Mouse (Mus musculus): ENCODE data around the gene Ptprn2.

Gene Ptprn2

DNA sequence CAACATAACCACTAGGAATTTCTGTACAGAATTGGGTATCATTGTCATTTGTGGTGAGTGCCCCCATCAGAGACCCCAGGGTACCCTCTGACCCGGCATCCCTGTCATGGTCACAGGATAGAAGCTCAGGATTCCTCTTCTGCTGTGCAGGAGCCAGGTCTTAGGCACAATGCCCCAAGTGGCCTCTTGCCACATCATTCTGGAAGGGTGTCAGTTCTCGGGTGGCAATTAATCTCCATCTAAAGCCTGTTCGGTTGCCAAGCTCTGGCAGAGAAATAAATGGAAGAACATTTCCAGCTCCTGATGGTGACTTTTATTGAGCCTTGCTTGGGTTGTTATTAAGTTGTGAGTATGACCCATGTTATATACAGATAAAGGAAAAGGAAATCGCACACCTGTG lies 655.4 kb downstream of the Ptprn2 start:
- no peak for DNase-seq (ENCODE audit: low spot score)

GRCm38 (mm10) chr12:117141394-117141793 lies 655.9 kb downstream of the Ptprn2 start:
- no peak for DNase-seq (ENCODE audit: low spot score)

- DNase-seq (ENCODE audit: low spot score): no peak
Measured at GRCm38 (mm10) chr12:117149176-117149575, 663.7 kb downstream of the Ptprn2 start.

- no peak for DNase-seq (ENCODE audit: low spot score)
Measured at GRCm38 (mm10) chr12:117150611-117151395, 665.3 kb downstream of the Ptprn2 start.

- DNase-seq (ENCODE audit: low spot score): no peak
Measured at GRCm38 (mm10) chr12:117151611-117152010, 666.1 kb downstream of the Ptprn2 start.

DNA sequence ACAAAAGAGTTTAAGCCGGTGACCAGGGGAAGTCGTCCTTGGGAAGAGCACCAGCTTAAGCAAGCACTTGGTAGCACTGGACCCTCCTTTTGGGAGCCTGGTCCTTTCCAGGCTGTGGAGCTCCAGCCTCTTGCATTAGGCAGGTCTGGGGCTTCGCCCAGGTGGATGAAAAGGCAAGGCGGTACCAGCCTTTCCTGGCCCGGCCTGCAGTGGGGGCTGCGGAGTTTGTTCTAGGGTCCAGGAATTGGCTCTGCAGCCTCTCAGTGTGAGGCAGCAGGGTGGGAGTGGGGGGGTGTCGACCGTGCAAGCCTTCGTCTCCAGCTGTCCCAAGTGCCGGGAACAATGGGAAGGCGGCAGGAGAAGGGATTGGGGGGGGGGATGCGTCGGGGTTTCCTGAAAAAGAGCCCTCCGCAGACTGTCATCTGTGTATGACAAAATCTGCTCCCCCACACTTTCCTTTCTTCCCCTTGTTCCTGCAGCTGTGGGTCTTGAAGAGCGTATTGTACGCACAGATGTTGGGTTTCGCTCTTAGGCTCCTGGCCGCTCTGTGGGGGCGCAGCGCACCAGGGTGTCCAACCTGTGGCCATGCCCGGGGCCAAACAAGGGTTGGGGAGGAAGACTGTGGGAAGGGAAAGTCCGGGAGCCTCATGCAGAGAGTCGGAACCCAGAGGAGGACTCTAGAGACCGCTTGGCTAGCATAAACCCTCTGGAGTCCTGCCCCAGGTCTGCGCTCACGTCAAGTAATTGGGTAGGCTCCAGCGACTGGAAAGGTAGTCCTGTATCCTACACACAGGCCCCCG lies 667.0 kb downstream of the Ptprn2 start:
- no peak for DNase-seq (ENCODE audit: low spot score)

DNA sequence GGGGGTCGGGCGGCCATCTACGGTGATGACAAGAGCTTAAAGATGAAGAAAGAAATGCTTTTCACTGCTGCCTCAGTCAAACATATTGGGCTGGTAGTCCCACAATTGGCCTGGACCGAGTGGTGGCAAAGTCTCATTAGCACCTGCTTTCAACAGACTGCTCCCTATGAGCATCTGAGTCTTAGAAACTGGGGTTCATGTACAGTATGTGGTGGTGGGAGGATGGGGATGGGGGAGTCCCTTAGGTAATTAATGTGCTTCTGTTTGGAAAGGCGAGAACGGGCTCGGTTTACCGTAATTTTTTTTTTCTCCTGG lies 667.6 kb downstream of the Ptprn2 start:
- no peak for DNase-seq (ENCODE audit: low spot score)

- peak; percentile 69 for DNase-seq (ENCODE audit: low spot score)
Measured at GRCm38 (mm10) chr12:117153671-117154355, 668.3 kb downstream of the Ptprn2 start.

GRCm38 (mm10) chr12:117154356-117155243 lies 669.1 kb downstream of the Ptprn2 start:
- no peak for DNase-seq (ENCODE audit: low spot score)

DNA sequence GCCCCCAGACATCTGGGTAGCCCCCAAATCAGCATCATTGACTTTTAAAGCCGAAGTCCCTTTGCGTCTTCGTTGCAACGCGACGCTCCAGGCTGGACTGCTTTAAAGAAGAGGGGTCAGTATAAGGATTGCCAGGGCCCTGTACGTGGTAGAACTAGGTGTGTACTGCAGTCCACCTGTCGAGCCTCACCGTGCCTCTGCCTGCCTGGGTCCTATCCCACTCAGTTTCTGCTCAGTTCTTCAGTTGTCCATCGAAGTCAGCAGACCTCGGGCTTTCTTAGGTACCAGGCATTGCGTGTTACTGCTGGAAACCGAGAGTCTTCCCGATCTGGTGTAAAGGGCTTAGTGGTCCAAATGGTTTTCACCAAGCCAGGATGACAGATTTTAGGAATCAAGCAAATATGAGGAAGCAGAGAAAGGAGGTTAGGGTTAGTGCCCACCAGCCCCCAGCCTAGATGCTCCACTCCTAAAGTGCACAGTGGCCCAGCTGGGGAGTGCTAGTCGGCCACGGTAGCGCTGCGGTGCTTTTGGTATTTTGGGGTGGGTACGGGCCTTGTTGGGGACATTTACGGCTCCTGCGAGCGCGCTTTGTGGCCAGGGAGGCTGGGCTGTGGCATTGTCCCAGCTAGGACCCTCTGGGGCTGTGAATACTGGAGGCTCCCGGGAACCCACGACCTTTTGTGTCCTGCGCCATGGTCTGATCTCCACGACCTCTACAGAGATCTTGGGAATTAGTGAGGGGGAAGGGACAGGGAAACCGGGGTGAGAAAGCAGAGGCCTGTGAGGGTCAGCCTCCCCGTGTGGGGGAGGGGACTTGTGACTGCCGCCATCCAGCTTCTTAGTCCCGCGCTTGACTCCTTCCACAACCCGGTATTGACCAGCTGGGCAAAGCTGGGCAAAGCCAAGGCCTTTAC lies 670.0 kb downstream of the Ptprn2 start:
- DNase-seq (ENCODE audit: low spot score): no peak

- DNase-seq (ENCODE audit: low spot score): no peak
Measured at GRCm38 (mm10) chr12:117156256-117156655, 670.7 kb downstream of the Ptprn2 start.

GRCm38 (mm10) chr12:117156786-117157185 lies 671.3 kb downstream of the Ptprn2 start:
- no peak for DNase-seq (ENCODE audit: low spot score)

DNA sequence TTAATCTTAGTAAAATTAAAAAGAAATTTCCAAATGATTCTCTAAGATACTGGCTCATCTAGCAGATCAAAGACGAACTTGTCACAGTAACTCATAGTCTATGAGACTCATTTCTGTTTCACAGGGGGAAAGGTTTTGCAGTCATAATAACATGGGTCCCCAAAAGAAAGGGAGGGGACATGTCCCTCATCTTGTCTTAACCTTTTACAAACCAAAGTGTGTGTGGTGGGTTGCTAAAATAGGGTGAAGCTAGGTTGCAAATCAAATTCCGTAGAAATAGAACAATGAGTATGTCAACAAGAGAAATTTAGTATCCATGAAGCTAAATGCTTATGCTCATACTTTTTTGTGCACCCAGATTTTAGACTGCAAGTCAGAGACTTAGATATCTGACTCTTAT lies 671.7 kb downstream of the Ptprn2 start:
- DNase-seq (ENCODE audit: low spot score): no peak

- DNase-seq (ENCODE audit: low spot score): no peak
Measured at GRCm38 (mm10) chr12:117157660-117158386, 672.3 kb downstream of the Ptprn2 start.

GRCm38 (mm10) chr12:117158950-117159668 lies 673.6 kb downstream of the Ptprn2 start:
- DNase-seq (ENCODE audit: low spot score): no peak

DNA sequence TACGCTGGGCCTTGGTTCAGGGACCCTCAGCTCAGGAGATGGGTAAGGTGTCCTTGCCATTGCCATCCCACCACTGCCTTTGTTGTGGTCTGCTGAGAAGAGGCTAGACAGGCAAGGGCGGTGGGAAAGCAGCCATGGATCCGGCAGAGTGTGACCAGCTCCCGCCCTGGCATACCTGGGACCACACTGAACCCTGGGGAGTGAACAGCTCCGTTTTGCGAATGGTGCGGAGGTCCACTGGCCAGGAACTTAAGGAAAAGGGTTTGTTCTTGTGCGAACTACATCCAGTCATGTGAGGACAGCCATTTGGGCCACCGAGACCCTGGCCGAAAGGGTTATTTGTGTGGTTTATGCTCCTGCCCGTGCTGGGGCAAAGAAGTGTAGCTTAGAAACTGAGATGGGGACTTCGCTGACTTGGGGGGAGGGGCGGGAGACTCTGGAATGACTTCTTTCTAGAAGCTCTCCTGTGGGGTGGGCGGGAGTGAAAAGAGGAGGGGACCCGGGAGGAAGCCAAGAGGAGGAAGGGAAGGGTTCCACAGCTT lies 674.2 kb downstream of the Ptprn2 start:
- DNase-seq (ENCODE audit: low spot score): no peak

DNA sequence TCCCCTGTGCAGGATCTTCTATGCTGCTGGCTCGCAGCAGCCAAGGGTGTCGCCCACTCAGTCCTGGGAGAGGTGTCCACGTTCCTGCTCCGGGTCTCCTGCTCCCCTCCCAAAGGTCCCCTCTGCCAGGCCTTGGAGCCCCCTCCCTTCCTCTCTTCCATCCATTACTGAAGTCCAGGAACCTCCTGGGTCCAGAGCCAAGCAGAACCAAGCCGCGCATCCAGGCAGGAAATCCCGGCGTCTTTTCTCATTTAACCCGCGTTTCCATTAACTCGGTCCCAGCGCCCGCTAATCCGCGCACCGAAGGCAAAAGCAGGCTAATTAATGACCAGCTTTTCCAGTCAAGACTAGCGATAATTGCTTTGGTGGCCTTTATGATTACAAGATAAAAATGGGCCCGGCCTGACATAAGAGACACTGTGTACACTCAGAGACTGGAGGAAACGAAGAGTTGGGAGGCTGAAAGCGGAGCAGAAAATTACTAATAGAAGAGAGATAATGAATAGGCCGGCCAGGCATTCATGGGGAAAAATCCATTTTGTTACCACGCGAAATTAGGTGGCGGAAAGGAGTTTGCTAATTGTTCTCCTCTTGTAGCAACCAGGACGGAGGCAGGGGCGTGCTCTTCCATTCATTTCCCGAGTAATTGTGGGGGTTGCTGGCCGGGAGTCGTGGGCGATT lies 674.8 kb downstream of the Ptprn2 start:
- DNase-seq (ENCODE audit: low spot score): no peak

GRCm38 (mm10) chr12:117162180-117162579 lies 676.7 kb downstream of the Ptprn2 start:
- no peak for DNase-seq (ENCODE audit: low spot score)

DNA sequence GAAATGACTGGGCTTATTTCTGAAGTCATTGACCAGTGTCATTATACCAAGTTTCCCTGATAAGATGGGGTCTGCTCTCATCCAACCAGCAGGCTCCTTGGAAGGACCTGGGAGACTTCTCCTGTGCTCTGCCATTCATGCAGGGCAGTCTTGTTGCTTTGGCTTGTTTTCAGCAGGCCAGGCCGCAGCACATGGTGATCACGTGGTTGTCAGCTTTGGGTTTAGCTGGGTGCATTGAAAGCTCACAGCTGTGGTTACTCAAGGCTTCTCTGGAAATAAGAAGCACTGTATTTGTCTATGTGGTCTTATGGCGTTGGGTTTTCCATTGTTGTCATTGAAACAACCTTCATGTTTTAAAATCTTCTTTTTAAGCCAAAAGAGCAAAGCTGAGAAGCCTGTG lies 678.3 kb downstream of the Ptprn2 start:
- DNase-seq (ENCODE audit: low spot score): no peak
